Mouse (Mus musculus) CH12.LX (cell line): ENCODE measurements around the gene Ccdc28b.

Experiments
- CHD2 ChIP-seq: IDR thresholded peaks from 2 replicates; pipeline ENCODE4 v1.6.1; 2011; ENCODE audit warnings: low read length, improper control_type of control experiment
- CTCF ChIP-seq, 2 experiments: IDR thresholded peaks in 1 of 2; conservative IDR thresholded peaks in 1 of 2; 2 replicates each; pipeline ENCODE4 v1.5.1; 2011 to 2012; ENCODE audit warnings: low read depth in 2 of 2, low read length in 2 of 2, improper control_type of control experiment in 1 of 2, inconsistent platforms in 1 of 2, mild to moderate bottlenecking in 1 of 2, moderate library complexity in 1 of 2
- ETS1 ChIP-seq: conservative IDR thresholded peaks from 2 replicates; pipeline ENCODE4 v1.6.1; 2012; ENCODE audit warnings: low read depth, mild to moderate bottlenecking, inconsistent platforms, low read length, improper control_type of control experiment, moderate library complexity
- KAT2A ChIP-seq: IDR thresholded peaks from 2 replicates; pipeline ENCODE4 v1.6.1; 2012; ENCODE audit warnings: low read length, improper control_type of control experiment, inconsistent platforms; ENCODE audit not compliant: insufficient replicate concordance
- MAFK ChIP-seq: IDR thresholded peaks from 2 replicates; pipeline ENCODE4 v1.6.1; 2011; ENCODE audit warnings: low read length, improper control_type of control experiment; ENCODE audit not compliant: insufficient replicate concordance
- MAX ChIP-seq: IDR thresholded peaks from 2 replicates; pipeline ENCODE4 v1.6.1; 2011; ENCODE audit warnings: low read length, improper control_type of control experiment
- MEF2A ChIP-seq: IDR thresholded peaks from 2 replicates; pipeline ENCODE4 v1.6.1; 2014; ENCODE audit warnings: low read depth, mild to moderate bottlenecking, inconsistent platforms, low read length, improper control_type of control experiment, borderline replicate concordance
- PAX5 ChIP-seq: IDR thresholded peaks from 2 replicates; pipeline ENCODE4 v1.6.1; 2012; ENCODE audit warnings: low read length, inconsistent platforms, mixed read lengths
- POLR2A ChIP-seq: IDR thresholded peaks from 2 replicates; pipeline ENCODE4 v1.6.1; 2011; ENCODE audit warnings: low read depth, mild to moderate bottlenecking, improper control_type of control experiment, low read length
- ZC3H11A ChIP-seq: IDR thresholded peaks from 2 replicates; pipeline ENCODE4 v1.6.1; 2012; ENCODE audit warnings: low read depth, mild to moderate bottlenecking, inconsistent platforms, low read length, improper control_type of control experiment

DNA sequence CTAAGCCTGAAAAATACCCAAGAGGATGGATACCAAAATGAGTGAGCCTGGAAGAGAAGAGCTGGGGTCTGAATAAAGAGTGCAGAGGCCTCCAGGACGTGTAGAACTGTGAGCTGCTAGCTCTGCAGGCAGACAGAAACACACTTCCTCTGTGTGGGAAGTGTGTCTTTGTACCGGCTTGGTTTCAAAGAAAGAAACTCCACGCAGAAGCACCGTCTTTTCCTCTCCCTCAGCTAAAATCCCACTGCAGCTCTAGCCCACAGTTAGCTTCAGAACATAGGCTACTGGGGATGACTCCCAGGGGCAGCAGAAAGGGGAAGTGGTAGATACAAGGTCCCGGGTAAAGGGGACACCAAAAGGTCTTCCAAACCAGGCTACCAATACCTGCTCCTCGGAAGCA is 21.5 kb upstream of the Ccdc28b start:
- TF ChIP-seq CTCF (conservative IDR thresholded peaks at IDR 0.05 in 1 of 2, IDR thresholded peaks at IDR 0.05 in 1 of 2; ENCODE audit: low read depth in 2 of 2, low read length in 2 of 2) (no peak), MAFK (no peak), ETS1 (no peak), MAX (no peak), CHD2 (no peak), POLR2A (no peak), PAX5 (no peak), KAT2A (no peak), MEF2A (no peak), ZC3H11A (no peak)
